Mouse (Mus musculus): ENCODE measurements at regions not wholly inside any gene's neighbourhood (a gene's known extent, or its start where the extent isn't known, plus 50 kb on each side); places are given as distances from the start of the nearest gene placed in this dataset.

GRCm38 (mm10) chr9:34421956-34422355 lies 63.7 kb upstream of the Kirrel3 start:
- in situ Hi-C loops (cut with MboI, MseI): no loop called here

DNA sequence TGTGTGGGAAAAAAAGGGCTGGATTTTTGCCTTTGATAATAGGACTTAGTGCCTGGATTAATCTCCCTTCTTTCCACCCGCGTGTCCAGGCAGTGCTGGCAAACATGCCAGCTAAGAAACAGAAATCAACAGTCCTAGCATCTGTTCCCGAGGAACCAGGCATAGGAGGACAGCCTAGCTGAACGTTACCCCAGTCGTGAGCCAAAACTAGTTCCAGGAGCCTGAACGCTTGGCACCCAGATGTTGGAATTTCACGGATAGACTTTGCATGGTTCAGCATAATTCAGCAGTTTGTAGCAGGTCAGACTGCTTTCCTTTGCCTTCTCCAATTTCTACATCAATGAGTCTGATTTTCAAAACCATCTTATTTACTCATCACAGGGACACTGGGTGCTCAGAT lies 62.6 kb upstream of the Kirrel3 start:
- in situ Hi-C loops (cut with MboI, MseI): no loop called here

- in situ Hi-C loops (cut with MboI, MseI): no loop called here
These were observed 59.1 kb upstream of the Kirrel3 start for GRCm38 (mm10) chr9:34426589-34426988.

DNA sequence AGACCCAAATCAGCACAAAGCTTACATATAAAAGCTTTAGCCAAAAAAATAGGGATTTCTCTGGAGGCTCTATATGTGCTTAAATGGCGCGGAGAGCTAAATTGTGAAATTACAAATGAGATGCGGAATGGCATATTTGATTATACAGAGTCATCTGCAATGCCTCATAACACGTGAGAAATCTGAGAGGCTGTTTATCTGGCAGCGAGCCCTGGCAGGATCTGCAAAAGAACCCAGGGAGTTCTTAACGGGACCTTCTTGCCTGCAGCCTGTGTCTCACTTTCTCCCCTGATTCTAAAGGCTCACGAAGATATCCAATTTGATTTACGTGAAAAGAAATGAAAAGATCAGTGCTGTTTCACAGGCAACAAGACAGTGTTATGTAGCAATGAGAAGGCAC lies 58.0 kb upstream of the Kirrel3 start:
- in situ Hi-C loops (cut with MboI, MseI): no loop called here

All from T-helper 2 cell (primary cell).